Comparison of ENCODE assay signal across 9 mouse cellular contexts in genomic region chr17:74394381-74394780, GRCm38 (mm10). TPM values are rescaled to one million over a fixed set of nuclear protein-coding genes. Genes with fewer than 3 reads are reported as not detected.
DNase-seq lines count a peak whose midpoint lies in the region; ATAC-seq lines count a peak whose summit lies in the region.
"Had no signal": no experiment of that assay in that cellular context is flagged by ENCODE, and none has a peak within 500 bp of the region (broad histone marks: within the 10 kb centered on the region; RNA-seq: fewer than 3 reads in every experiment).

No protein-coding gene starts in this region.

- no peaks in the 10 kb centered on the region for H3K9me3 ChIP-seq in heart, embryonic 14.5 days (ENCODE audit: control insufficient read depth, low read length)
- no peaks in the 10 kb centered on the region for H3K9me3 ChIP-seq in midbrain, embryonic 12.5 days
- H3K9me3 ChIP-seq in midbrain, embryonic 16.5 days (replicated peaks; ENCODE audit: control insufficient read depth, low read length, poor library complexity, severe bottlenecking) = no peaks in the 10 kb centered on the region
- H3K9me3 ChIP-seq in liver, embryonic 12.5 days (replicated peaks) = no peaks in the 10 kb centered on the region
- H3K9me3 ChIP-seq in stomach, embryonic 16.5 days (replicated peaks; ENCODE audit: control insufficient read depth, low read length) = no peaks in the 10 kb centered on the region

- peak overlapping the region; percentile 71; the same call in 1 of the 2 replicates for H3K4me2 ChIP-seq in heart, embryonic 14.5 days (ENCODE audit: low read length)
- H3K4me2 ChIP-seq in midbrain, embryonic 12.5 days (replicated peaks) = peak overlapping the region; percentile 66
- no peak overlapping the region for H3K4me2 ChIP-seq in midbrain, embryonic 16.5 days (ENCODE audit: low read length)
- H3K4me2 ChIP-seq in liver, embryonic 12.5 days = peak overlapping the region; percentile 86
- H3K4me2 ChIP-seq in stomach, embryonic 16.5 days (ENCODE audit: low read depth, low read length) = peak overlapping the region; percentile 69

- H3K36me3 ChIP-seq in heart, embryonic 14.5 days (ENCODE audit: control insufficient read depth, insufficient read depth, low read length) = 0 out of 2 replicates have a peak, but pooled peaks cover 2% of the 10 kb centered on the region
- H3K36me3 ChIP-seq in midbrain, embryonic 12.5 days = no peaks in the 10 kb centered on the region
- H3K36me3 ChIP-seq in midbrain, embryonic 16.5 days (ENCODE audit: control insufficient read depth, insufficient read depth, low read length) = no peaks in the 10 kb centered on the region
- no peaks in the 10 kb centered on the region for H3K36me3 ChIP-seq in liver, embryonic 12.5 days
- no peaks in the 10 kb centered on the region for H3K36me3 ChIP-seq in stomach, embryonic 16.5 days (ENCODE audit: control insufficient read depth, insufficient read depth, low read length)

- ATAC-seq in heart, embryonic 14.5 days (ENCODE audit: insufficient number of reproducible peaks, insufficient read depth, low FRiP score, low read depth) = no peak
- no peak for ATAC-seq in midbrain, embryonic 12.5 days (ENCODE audit: low FRiP score, low read depth)
- no peak for ATAC-seq in midbrain, embryonic 16.5 days
- ATAC-seq in liver, embryonic 12.5 days = no peak
- no peak for ATAC-seq in stomach, embryonic 16.5 days (ENCODE audit: insufficient read depth, low FRiP score)

- intact Hi-C loops in heart, postnatal 14 days (cut with DNase I) = loop anchor here (10.0 kb wide), 1 partner anchor 90 kb away; the partner anchor contains the start of gene Yipf4

- no peaks in the 10 kb centered on the region for H3K27me3 ChIP-seq in heart, embryonic 14.5 days (ENCODE audit: control insufficient read depth, insufficient read depth, low read length)
- no peaks in the 10 kb centered on the region for H3K27me3 ChIP-seq in midbrain, embryonic 12.5 days
- no peaks in the 10 kb centered on the region for H3K27me3 ChIP-seq in midbrain, embryonic 16.5 days (ENCODE audit: control insufficient read depth, insufficient read depth, low read depth, low read length)
- H3K27me3 ChIP-seq in liver, embryonic 12.5 days (replicated peaks) = no peaks in the 10 kb centered on the region
- H3K27me3 ChIP-seq in stomach, embryonic 16.5 days (ENCODE audit: control insufficient read depth, insufficient read depth, low read length) = no peaks in the 10 kb centered on the region

- WGBS in heart, embryonic 14.5 days = 89% methylated on average over 2 of the region's 2 CpGs
- 72% methylated on average over 2 of the region's 2 CpGs for WGBS in midbrain, embryonic 12.5 days
- 71% methylated on average over 2 of the region's 2 CpGs for WGBS in midbrain, embryonic 16.5 days
- WGBS in liver, embryonic 12.5 days (ENCODE audit: insufficient replicate concordance) = 69% methylated on average over 2 of the region's 2 CpGs
- 69% methylated on average over 2 of the region's 2 CpGs for WGBS in stomach, embryonic 16.5 days

- DNase-seq in heart, postnatal 14 days = no peak
- DNase-seq in layer of hippocampus, postnatal 10 days (ENCODE audit: low spot score in 2 of 2) = no peak
- DNase-seq in frontal cortex, adult 2 months (ENCODE audit: extremely low spot score in 1 of 2, low spot score in 1 of 2) = no peak
- DNase-seq: gastrocnemius, postnatal 25 days had no signal

- no peak overlapping the region for H3K4me3 ChIP-seq in heart, embryonic 14.5 days (ENCODE audit: control insufficient read depth in 1 of 2, insufficient read depth in 1 of 2, low read depth in 1 of 2, low read length in 2 of 2)
- H3K4me3 ChIP-seq in midbrain, embryonic 12.5 days = peak overlapping the region; percentile 91; the same call in 1 of the 2 replicates
- no peak overlapping the region for H3K4me3 ChIP-seq in midbrain, embryonic 16.5 days (ENCODE audit: low read depth, low read length)
- peak overlapping the region; percentile 97; the same call in 1 of the 2 replicates for H3K4me3 ChIP-seq in liver, embryonic 12.5 days
- H3K4me3 ChIP-seq in stomach, embryonic 16.5 days (replicated peaks; ENCODE audit: low read length) = no peak overlapping the region; the same call in 1 of the 2 replicates

- no peak overlapping the region for H3K27ac ChIP-seq in heart, embryonic 14.5 days (replicated peaks in 1 of 2; ENCODE audit: control insufficient read depth in 1 of 2, insufficient read depth in 1 of 2, low read depth in 2 of 2, low read length in 2 of 2)
- H3K27ac ChIP-seq in midbrain, embryonic 12.5 days (replicated peaks) = no peak overlapping the region
- H3K27ac ChIP-seq in midbrain, embryonic 16.5 days (ENCODE audit: low read length) = no peak overlapping the region
- 0 out of 2 replicates have a peak overlapping the region, but pooled peaks have one; percentile 66 for H3K27ac ChIP-seq in liver, embryonic 12.5 days
- peak overlapping the region; percentile 78; the same call in 1 of the 2 replicates for H3K27ac ChIP-seq in stomach, embryonic 16.5 days (ENCODE audit: low read length)

- no peak overlapping the region for H3K9ac ChIP-seq in heart, embryonic 14.5 days (ENCODE audit: low read length)
- no peak overlapping the region for H3K9ac ChIP-seq in midbrain, embryonic 12.5 days (replicated peaks)
- no peak overlapping the region for H3K9ac ChIP-seq in midbrain, embryonic 16.5 days (ENCODE audit: low read depth, low read length)
- 0 out of 2 replicates have a peak overlapping the region, but pooled peaks have one; percentile 69 for H3K9ac ChIP-seq in liver, embryonic 12.5 days
- no peak overlapping the region for H3K9ac ChIP-seq in stomach, embryonic 16.5 days (ENCODE audit: low read length)

- peaks cover 0 to 9% of the 10 kb centered on the region in 2 experiments; a peak in 2 of 4 replicates for H3K4me1 ChIP-seq in heart, embryonic 14.5 days (ENCODE audit: control insufficient read depth in 2 of 2, insufficient read depth in 2 of 2, low read length in 2 of 2)
- peaks cover 14% of the 10 kb centered on the region for H3K4me1 ChIP-seq in midbrain, embryonic 12.5 days
- peaks cover 8% of the 10 kb centered on the region; the same call in 1 of the 2 replicates for H3K4me1 ChIP-seq in midbrain, embryonic 16.5 days (ENCODE audit: control insufficient read depth, insufficient read depth, low read length)
- peaks cover 17% of the 10 kb centered on the region for H3K4me1 ChIP-seq in liver, embryonic 12.5 days
- peaks cover 6% of the 10 kb centered on the region; the same call in 1 of the 2 replicates for H3K4me1 ChIP-seq in stomach, embryonic 16.5 days (ENCODE audit: control insufficient read depth, insufficient read depth, low read length)

RNA-seq across cellular contexts. Expression of gene Slc30a6, which starts 1.0 kb away (rescaled TPM):
- polyA plus RNA-seq in heart, embryonic 14.5 days (2014; fragmentation: Nextera tagmentation; extraction: Ambion mirVana) = 28.3 and 30.8 TPM in 2 replicates
- 10 to 100 TPM; 11.2 to 11.7 TPM for total RNA-seq in heart, postnatal 14 days (2021)
- 28.7 and 30.0 TPM in 2 replicates for polyA plus RNA-seq in midbrain, embryonic 12.5 days (2016; fragmentation: Nextera tagmentation; extraction: Ambion mirVana)
- polyA plus RNA-seq in midbrain, embryonic 16.5 days (2015; fragmentation: Nextera tagmentation; extraction: Ambion mirVana) = 30.4 and 30.9 TPM in 2 replicates
- 22.0 and 22.4 TPM in 2 replicates for polyA plus RNA-seq in liver, embryonic 12.5 days (2016; fragmentation: Nextera tagmentation; extraction: Ambion mirVana)
- polyA plus RNA-seq in stomach, embryonic 16.5 days (2015; fragmentation: Nextera tagmentation; extraction: Ambion mirVana) = 37.7 and 42.5 TPM in 2 replicates
- 10 to 100 TPM; 17.3 to 21.1 TPM for total RNA-seq in layer of hippocampus, postnatal 10 days (2021)
- 21.7 and 23.5 TPM in 2 replicates for polyA plus RNA-seq in frontal cortex, adult 2 months (2012; rRNA removed)

RNA-seq across cellular contexts. Expression of gene Spast, which starts 55.6 kb away (rescaled TPM):
- polyA plus RNA-seq in heart, embryonic 14.5 days (2014; fragmentation: Nextera tagmentation; extraction: Ambion mirVana) = 20.1 and 21.4 TPM in 2 replicates
- 10 to 100 TPM; 29.3 to 33.2 TPM for total RNA-seq in heart, postnatal 14 days (2021)
- polyA plus RNA-seq in midbrain, embryonic 12.5 days (2016; fragmentation: Nextera tagmentation; extraction: Ambion mirVana) = 41.1 and 46.8 TPM in 2 replicates
- polyA plus RNA-seq in midbrain, embryonic 16.5 days (2015; fragmentation: Nextera tagmentation; extraction: Ambion mirVana) = 22.0 and 26.7 TPM in 2 replicates
- polyA plus RNA-seq in liver, embryonic 12.5 days (2016; fragmentation: Nextera tagmentation; extraction: Ambion mirVana) = 10.6 and 10.7 TPM in 2 replicates
- polyA plus RNA-seq in stomach, embryonic 16.5 days (2015; fragmentation: Nextera tagmentation; extraction: Ambion mirVana) = 11.3 and 11.7 TPM in 2 replicates
- 10 to 100 TPM; 78.8 to 81.0 TPM for total RNA-seq in layer of hippocampus, postnatal 10 days (2021)
- polyA plus RNA-seq in frontal cortex, adult 2 months (2012; rRNA removed) = 28.9 and 29.3 TPM in 2 replicates

Comparison
In these comparisons a context has a peak if more than half of its experiments do, and no peak if none do; other contexts are left out.
1. H3K4me3 ChIP-seq: peak in midbrain, embryonic 12.5 days (single experiment) and liver, embryonic 12.5 days (single experiment); none in heart, embryonic 14.5 days (0 of 2), midbrain, embryonic 16.5 days (single experiment) and stomach, embryonic 16.5 days (single experiment).
2. H3K27ac ChIP-seq: peak in liver, embryonic 12.5 days (single experiment) and stomach, embryonic 16.5 days (single experiment); none in heart, embryonic 14.5 days (0 of 2), midbrain, embryonic 12.5 days (single experiment) and midbrain, embryonic 16.5 days (single experiment).